Mouse (Mus musculus): ENCODE data around the gene Tagap1.
"Not testable (repeated sequence)": the region's sequence is repeated elsewhere in the genome, so short reads cannot be mapped to it uniquely, and the experiment has no call there.

Gene Tagap1

GRCm38 (mm10) chr17:6961181-6962000 lies 435 bp upstream of the Tagap1 start:
- DNase-seq, result not testable (repeated sequence)

GRCm38 (mm10) chr17:6960349-6960748 lies 607 bp downstream of the Tagap1 start:
- DNase-seq, result not testable (repeated sequence)

- DNase-seq, result not testable (repeated sequence)
Observed at GRCm38 (mm10) chr17:6959543-6960259, 1.3 kb downstream of the Tagap1 start.

- not testable (repeated sequence) for DNase-seq
Observed at GRCm38 (mm10) chr17:6958881-6959280, 2.1 kb downstream of the Tagap1 start.

- not testable (repeated sequence) for DNase-seq
Observed at GRCm38 (mm10) chr17:6948769-6949228, 12.2 kb downstream of the Tagap1 start.

GRCm38 (mm10) chr17:6947984-6948768 lies 12.8 kb downstream of the Tagap1 start, which contains the start of gene Rsph3b:
Gene Rsph3b (minus strand): TSS chr17:6948682.
- peak; percentile 89 for DNase-seq

GRCm38 (mm10) chr17:6947637-6947983 lies 13.3 kb downstream of the Tagap1 start:
- DNase-seq, result not testable (repeated sequence)

GRCm38 (mm10) chr17:6942560-6942959 lies 18.4 kb downstream of the Tagap1 start:
- DNase-seq, result not testable (repeated sequence)

GRCm38 (mm10) chr17:6931625-6932024 lies 29.3 kb downstream of the Tagap1 start:
- DNase-seq, result not testable (repeated sequence)

GRCm38 (mm10) chr17:6920351-6920894 lies 40.5 kb downstream of the Tagap1 start:
- not testable (repeated sequence) for DNase-seq

- not testable (repeated sequence) for DNase-seq
Observed at GRCm38 (mm10) chr17:6919388-6919787, 41.6 kb downstream of the Tagap1 start.

- DNase-seq, result not testable (repeated sequence)
Observed at GRCm38 (mm10) chr17:6915282-6915681, 45.7 kb downstream of the Tagap1 start.

- DNase-seq, result not testable (repeated sequence)
Observed at GRCm38 (mm10) chr17:6914066-6914465, 46.9 kb downstream of the Tagap1 start.

All from lung, postnatal 36 days (tissue).